Comparison of ENCODE assay signal across 8 mouse cellular contexts in genomic region chr19:40894519-40895392, GRCm38 (mm10). TPM values are rescaled to one million over a fixed set of nuclear protein-coding genes. Genes with fewer than 3 reads are reported as not detected.
DNase-seq lines count a peak whose midpoint lies in the region; ATAC-seq and TF ChIP-seq lines count a peak whose summit lies in the region.

Zfp518a (plus strand) TSS chr19:40894705.

- TF ChIP-seq EP300 in liver, postnatal 0 days (IDR thresholded peaks at IDR 0.05; ENCODE audit: low read depth), result no peak; the same call in 1 of the 2 replicates

- peak within 1 kb of the TSS; percentile 72 for H3K4me3 ChIP-seq in forebrain, embryonic 13.5 days
- H3K4me3 ChIP-seq in liver, postnatal 0 days (ENCODE audit: low read depth, low read length), result peak within 1 kb of the TSS; percentile 95
- H3K4me3 ChIP-seq in neural tube, embryonic 14.5 days (ENCODE audit: low read depth, low read length), result peak within 1 kb of the TSS; percentile 80

- no peak for TF ChIP-seq CTCF in liver, postnatal 0 days (IDR thresholded peaks at IDR 0.05; ENCODE audit: low read depth)

- intact Hi-C loops in heart, postnatal 10 days (cut with DNase I), result loop anchor here (1.0 to 2.0 kb wide), 2 partner anchors 21 to 64 kb away; partner anchors contain the start of gene Ccnj

- peak within 1 kb of the TSS; percentile 75 for H3K4me2 ChIP-seq in forebrain, embryonic 13.5 days
- H3K4me2 ChIP-seq in liver, postnatal 0 days (ENCODE audit: low read depth, low read length), result peak within 1 kb of the TSS; percentile 90
- H3K4me2 ChIP-seq in neural tube, embryonic 14.5 days (ENCODE audit: low read depth, low read length), result peak within 1 kb of the TSS; percentile 64

- peaks cover 26% of the 10 kb centered on the region for H3K27me3 ChIP-seq in forebrain, embryonic 13.5 days
- H3K27me3 ChIP-seq in liver, postnatal 0 days (ENCODE audit: insufficient read depth, low read length), result peaks cover 12% of the 10 kb centered on the region; the same call in 1 of the 2 replicates
- peaks cover 15% of the 10 kb centered on the region for H3K27me3 ChIP-seq in neural tube, embryonic 14.5 days (ENCODE audit: control insufficient read depth, insufficient read depth, low read length)

- no peaks in the 10 kb centered on the region for H3K36me3 ChIP-seq in forebrain, embryonic 13.5 days (ENCODE audit: poor library complexity, severe bottlenecking)
- no peaks in the 10 kb centered on the region for H3K36me3 ChIP-seq in liver, postnatal 0 days (replicated peaks; ENCODE audit: insufficient read depth, low read length)
- no peaks in the 10 kb centered on the region for H3K36me3 ChIP-seq in neural tube, embryonic 14.5 days (ENCODE audit: control insufficient read depth, insufficient read depth, low read length)

- peak within 1 kb of the TSS; percentile 85 for H3K27ac ChIP-seq in forebrain, embryonic 13.5 days
- H3K27ac ChIP-seq in liver, postnatal 0 days (ENCODE audit: low read depth), result peak within 1 kb of the TSS; percentile 95
- H3K27ac ChIP-seq in neural tube, embryonic 14.5 days (ENCODE audit: low read depth, low read length), result peak within 1 kb of the TSS; percentile 92

- peak within 1 kb of the TSS; percentile 78 for H3K9ac ChIP-seq in forebrain, embryonic 13.5 days
- H3K9ac ChIP-seq in liver, postnatal 0 days (replicated peaks), result peak within 1 kb of the TSS; percentile 85
- H3K9ac ChIP-seq in neural tube, embryonic 14.5 days (replicated peaks; ENCODE audit: low read depth, low read length), result peak within 1 kb of the TSS; percentile 74

- peak; percentile 92 for ATAC-seq in cerebellum, adult (ENCODE audit: insufficient number of reproducible peaks, low FRiP score, low TSS enrichment)
- peak; percentile 95 for ATAC-seq in forebrain, embryonic 13.5 days
- ATAC-seq in liver, postnatal 0 days, result peak; percentile 96
- peak; percentile 96 for ATAC-seq in neural tube, embryonic 14.5 days (ENCODE audit: low read depth)

- peaks cover 4% of the 10 kb centered on the region; the same call in 1 of the 2 replicates for H3K4me1 ChIP-seq in forebrain, embryonic 13.5 days
- peaks cover 12% of the 10 kb centered on the region for H3K4me1 ChIP-seq in liver, postnatal 0 days (ENCODE audit: insufficient read depth)
- H3K4me1 ChIP-seq in neural tube, embryonic 14.5 days (ENCODE audit: control insufficient read depth, insufficient read depth, low read length), result no peaks in the 10 kb centered on the region

- H3K9me3 ChIP-seq in forebrain, embryonic 13.5 days (replicated peaks), result no peaks in the 10 kb centered on the region
- H3K9me3 ChIP-seq in liver, postnatal 0 days (ENCODE audit: low read length), result peaks cover 6% of the 10 kb centered on the region
- no peaks in the 10 kb centered on the region for H3K9me3 ChIP-seq in neural tube, embryonic 14.5 days (ENCODE audit: control insufficient read depth, low read length)

- WGBS in forebrain, embryonic 13.5 days, result under 1% methylated on average over 88 of the region's 89 CpGs
- under 1% methylated on average over 89 of the region's 89 CpGs for WGBS in large intestine, adult 2 months
- WGBS in liver, postnatal 0 days (ENCODE audit: insufficient replicate concordance), result under 1% methylated on average over 70 of the region's 89 CpGs
- under 1% methylated on average over 81 of the region's 89 CpGs for WGBS in neural tube, embryonic 14.5 days

- DNase-seq in CD8-positive naive resting alpha-beta T cell, adult 2 months (ENCODE audit: low read depth in 2 of 2, low spot score in 2 of 2), result peak; percentile 86 to 88
- DNase-seq in heart, postnatal 10 days, result peak; percentile 93 to 94
- peak; percentile 52 for DNase-seq in large intestine, adult 2 months (ENCODE audit: low read depth, low spot score)
- DNase-seq in liver, postnatal 0 days, result peak; percentile 92
- DNase-seq in testis, postnatal 10 days (ENCODE audit: low spot score), result peak; percentile 91

RNA-seq across cellular contexts. Expression of gene Zfp518a, which starts in this region (rescaled TPM):
- 7.2 and 8.7 TPM in 2 replicates for polyA plus RNA-seq in forebrain, embryonic 13.5 days (2015; fragmentation: Nextera tagmentation; extraction: Ambion mirVana)
- total RNA-seq in heart, postnatal 10 days (2021), result 10 to 100 TPM in 1 of 2 experiments, 1 to 10 TPM in 1; 8.5 to 10.9 TPM
- 1.2 and 2.1 TPM in 2 replicates for polyA plus RNA-seq in large intestine, adult 2 months (2012; rRNA removed)
- 2.3 and 3.1 TPM in 2 replicates for polyA plus RNA-seq in liver, postnatal 0 days (2015; fragmentation: Nextera tagmentation; extraction: Ambion mirVana)
- 8.2 and 10.8 TPM in 2 replicates for polyA plus RNA-seq in neural tube, embryonic 14.5 days (2014; fragmentation: Nextera tagmentation; extraction: Ambion mirVana)

Comparison
In these comparisons a context has a peak if more than half of its experiments do, and no peak if none do; other contexts are left out.
1. Peak in every context shown above with its lines: DNase-seq, ATAC-seq, H3K4me3 ChIP-seq and H3K27ac ChIP-seq.